Mouse (Mus musculus) gastrocnemius, postnatal 25 days (tissue): ENCODE data around the gene Ablim1. TPM values are rescaled to one million over a fixed set of nuclear protein-coding genes. Genes with fewer than 3 reads are reported as not detected.
"Not testable (repeated sequence)": the region's sequence is repeated elsewhere in the genome, so short reads cannot be mapped to it uniquely, and the experiment has no call there.

ENCODE experiments used
- DNase-seq: peaks from one replicate; pipeline ENCODE4 v3.0.0; 2022
- total RNA-seq, 2 experiments: library from RNA; stranded (reverse); gene quantifications; 1 replicate in 1 of 2; 2 replicates in 1 of 2; pipeline ENCODE4 v1.2.3; 2021

The Ablim1 gene
- total RNA-seq, 2 experiments from 2014 or later: 37.6 to 41.4 TPM

DNA sequence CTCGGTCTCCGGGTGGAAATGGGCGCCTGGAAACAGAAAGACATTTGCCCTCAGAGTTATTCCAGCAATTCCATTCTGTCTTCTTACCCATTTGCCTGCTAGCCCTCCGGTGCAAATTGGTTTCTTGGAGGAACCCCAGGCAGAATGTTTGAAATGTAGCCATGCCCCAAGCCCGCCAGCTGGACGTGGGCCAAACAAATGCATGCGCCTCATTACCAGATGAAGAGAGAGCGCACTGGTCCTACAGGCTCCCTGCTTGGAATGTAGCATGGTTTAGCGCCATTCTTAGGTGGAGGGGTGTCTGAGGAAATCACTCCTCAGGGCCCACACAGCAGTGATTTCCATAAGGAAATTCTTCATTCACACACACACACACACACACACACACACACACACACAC is 162.4 kb downstream of the Ablim1 start:
- no peak for DNase-seq

DNA sequence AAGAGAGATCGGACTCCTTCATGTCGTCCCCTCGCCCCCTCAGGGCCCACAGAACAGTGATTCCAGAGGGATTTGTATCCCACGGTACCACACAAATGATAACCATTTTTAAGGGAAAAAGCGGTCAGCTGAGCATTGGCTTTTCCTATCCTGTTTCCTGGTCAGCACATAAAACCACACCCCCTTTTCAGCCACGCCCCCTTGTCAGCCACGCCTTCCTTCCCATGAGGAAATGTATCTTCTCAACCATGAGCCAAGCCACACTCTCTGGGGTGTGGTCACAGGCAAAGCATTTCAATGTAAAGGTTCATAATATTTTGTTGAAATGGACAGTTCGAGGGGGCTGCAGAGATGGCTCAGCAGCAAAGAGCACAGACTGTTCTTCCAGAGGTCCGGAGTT is 163.2 kb downstream of the Ablim1 start:
- no peak for DNase-seq

DNA sequence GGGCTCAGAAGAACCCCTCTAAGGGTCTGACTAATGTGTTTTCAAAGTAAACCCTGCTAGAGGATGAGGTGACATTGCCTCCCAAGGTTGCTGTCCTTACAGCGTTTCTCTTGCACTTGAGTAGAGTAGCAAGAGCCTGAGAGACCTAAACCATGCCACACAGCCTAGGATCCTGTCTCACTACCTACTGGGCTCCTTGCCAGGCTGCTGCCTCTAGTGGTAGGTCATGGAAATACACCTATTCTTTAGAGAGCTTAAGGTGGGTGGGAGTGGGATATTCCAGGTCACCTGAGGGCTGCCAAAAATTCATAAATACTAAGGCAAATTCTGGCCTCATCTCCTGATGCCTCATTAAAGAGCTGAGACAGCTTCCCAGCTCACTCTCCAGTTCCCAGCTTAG is 164.4 kb downstream of the Ablim1 start:
- no peak for DNase-seq

DNA sequence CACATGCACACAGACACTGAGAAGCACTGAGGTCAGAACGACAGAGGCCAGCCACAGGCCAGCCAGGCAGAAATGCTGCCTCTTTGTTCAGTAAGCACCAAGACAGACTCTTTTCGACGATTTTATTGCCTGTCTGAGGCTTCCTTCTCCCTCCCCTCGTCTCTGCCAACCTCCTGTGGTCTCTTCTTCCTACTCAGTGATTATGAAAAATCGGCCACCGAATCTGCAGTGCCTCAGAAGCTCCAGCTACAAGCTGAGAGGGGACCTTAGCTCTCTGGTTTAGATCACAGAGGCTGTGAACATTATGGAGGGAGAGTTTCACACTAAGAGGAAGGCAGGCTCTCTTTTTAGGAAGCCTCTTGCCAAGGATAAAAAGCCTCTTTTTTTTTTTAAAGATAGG is 167.0 kb downstream of the Ablim1 start:
- no peak for DNase-seq

DNA sequence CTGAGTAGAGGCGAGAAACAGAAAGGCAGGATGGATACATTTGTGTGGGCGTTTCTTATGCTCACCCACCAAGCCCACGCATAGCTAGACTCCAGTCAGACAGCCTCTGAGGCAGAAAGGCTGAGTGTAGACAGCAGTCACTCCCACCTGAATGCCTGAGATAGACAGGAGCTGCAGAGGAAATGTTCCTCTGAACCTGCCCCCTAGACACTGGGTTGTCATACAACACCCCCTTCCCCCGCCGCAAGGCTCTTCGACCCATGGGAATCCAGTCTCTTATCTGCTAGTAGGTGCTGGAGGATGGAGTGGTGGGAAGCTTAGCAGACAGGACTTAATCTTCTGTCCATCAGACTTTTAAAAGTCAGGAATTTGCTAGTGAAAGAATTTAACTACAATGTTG is 167.8 kb downstream of the Ablim1 start:
- DNase-seq: no peak

DNA sequence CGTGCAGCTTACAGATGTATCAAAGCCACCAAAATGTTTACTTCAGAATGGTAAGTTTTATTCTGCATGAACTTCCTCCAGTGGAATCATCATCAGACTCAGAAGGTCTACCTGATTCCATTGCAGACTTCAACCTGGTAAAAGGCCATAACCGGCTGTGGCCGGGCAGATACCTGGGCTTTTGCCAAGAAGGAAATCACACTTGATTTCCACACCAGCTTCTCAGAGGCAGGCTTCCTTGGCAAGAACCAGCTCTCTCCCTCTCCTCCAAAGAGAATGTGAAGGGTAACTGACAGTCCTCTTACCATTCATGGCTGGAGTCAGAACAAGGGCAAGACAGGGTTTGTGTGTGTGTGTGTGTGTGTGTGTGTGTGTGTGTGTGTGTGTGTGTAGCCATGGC is 171.1 kb downstream of the Ablim1 start:
- DNase-seq: no peak

DNA sequence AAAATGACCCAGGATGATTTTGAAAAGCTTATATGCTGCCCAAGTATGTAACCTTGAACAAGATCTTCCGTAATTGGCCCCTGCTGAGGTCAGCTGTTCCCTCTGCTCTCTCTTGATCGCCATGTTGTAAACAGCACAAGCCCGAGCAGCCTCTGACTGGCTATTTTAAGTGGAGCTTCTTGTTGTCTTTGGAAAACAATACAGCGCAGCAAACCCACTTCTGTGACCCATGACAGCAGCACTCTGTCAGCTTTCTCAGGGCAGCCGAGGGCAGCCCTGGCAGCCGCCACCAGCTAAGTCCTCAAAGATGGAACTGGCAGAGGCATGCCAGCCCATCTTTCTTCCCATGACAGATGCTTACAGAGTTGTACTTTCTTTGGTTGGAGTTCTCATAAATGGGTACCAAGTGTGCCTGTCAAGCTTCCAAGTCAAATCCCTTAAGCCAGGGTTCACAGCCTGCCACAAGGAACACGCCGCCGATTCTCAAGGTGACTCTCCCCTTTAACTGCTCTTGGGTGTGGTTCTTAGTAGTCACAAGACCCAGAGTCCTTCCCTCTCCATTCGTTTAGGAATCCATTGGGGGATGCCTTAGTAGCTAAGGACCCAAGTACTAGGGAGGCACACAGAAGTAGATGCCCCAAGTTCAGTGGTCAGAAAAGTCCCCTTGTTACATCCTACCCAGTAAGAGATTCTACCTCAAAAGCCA is 172.8 kb downstream of the Ablim1 start:
- DNase-seq: no peak

DNA sequence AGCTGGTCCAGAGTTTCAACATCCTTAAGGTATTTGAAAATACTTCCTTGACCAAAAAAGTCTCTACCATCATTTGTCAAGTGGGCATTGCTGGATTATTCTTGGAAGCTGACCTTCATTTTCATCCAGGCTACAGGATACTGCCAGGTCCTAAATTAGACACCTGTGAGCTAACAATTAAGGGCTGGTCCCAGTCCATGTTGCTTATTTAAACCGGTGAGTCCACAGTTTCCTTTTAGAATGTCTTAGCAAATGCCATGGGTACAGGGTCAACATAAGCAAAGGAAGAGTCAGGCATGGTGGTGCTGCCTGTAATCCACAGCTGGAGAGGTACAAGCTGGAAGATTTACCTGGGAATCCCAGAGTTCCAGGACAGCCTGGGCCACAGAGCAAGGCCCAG is 173.8 kb downstream of the Ablim1 start:
- no peak for DNase-seq

DNA sequence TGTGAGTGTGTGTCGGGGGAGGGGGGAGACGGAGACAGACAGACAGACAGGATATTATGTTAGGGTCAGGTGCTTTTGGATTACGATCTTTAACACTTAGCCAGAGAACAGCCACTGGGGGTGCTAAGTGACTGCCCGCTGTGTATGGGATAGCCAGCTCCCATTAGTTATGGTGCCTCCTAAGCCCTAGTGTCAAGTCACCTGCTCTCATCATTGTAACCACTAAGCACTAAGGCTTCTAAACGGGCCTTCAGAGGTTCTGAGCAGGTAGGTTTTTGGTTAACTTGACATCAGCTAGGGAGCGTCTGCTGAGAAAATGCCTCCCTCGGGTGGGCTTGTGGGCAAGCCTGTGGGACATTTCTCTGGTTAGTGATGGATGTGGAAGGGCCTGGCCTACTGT is 174.6 kb downstream of the Ablim1 start:
- DNase-seq: no peak

DNA sequence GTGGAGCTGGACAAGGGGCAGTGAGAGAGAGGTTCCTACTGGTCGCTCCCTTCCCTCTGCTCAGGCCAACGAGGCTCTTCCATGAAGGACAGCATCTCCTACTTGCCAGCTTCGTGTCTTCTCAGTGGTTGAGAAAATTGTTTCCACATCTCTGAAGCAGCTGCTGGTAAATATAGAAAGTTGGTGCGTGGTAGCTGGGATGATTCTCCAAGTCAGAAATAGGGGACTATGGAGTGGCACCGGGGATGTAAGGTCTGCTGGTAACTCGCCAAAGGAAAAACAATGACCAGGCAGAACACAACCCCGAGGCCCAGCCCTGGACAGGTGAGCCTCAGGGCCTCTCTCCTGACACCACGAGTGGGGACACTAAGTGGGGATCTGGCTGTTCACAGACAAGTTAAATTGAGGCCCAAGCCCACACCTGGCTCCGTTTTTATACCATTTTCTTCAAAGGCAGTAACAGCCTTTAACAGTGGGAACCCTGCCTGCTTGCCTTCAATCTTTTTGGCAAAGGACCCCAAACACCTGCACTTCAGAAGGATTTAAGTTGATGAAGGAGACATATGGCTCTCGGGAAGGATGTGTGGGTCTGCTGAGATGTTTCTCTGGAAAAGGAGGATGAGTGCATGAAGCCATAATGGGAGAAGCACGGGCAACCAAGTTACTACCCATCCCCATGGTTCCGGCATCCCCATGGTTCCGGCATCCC is 175.7 kb downstream of the Ablim1 start:
- no peak for DNase-seq

DNA sequence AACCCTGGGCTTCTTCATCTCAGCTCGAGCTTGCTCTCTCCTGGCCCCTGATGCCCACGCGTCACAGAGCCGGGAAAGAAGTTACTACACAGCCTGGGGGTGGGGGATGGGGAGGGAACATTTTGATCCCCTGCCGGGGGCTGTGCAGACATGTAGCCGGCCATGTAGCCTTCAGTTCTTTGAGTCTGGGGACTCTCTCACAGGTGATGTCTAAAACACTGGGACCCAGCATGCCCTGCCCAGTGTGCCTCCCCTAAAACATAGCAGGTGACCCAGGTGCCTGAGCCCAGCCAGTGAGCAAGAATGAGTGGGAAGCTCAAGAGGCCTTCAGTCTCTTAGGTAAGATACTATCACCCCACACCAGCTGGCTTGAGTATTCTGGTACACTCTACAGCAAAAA is 176.2 kb downstream of the Ablim1 start:
- no peak for DNase-seq

DNA sequence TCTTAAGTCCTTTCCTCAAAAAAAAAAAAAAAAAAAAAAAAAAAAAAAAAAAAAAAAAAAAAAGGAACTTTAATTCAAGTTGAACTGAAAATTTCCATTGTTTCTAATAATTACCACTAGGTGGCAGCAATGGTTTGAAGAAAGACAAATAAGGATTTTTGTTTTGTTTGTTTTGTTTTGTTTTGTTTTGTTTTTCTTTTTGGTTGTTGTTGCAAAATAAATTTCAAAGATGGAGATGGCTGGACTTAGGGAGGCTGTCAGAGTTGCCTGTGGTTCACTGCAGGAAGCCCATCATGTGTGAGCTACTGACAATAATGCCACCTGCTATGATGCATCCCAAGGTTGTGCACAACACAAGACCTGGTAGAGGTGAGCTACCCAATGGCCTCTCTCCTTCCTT is 176.7 kb downstream of the Ablim1 start:
- no peak for DNase-seq

DNA sequence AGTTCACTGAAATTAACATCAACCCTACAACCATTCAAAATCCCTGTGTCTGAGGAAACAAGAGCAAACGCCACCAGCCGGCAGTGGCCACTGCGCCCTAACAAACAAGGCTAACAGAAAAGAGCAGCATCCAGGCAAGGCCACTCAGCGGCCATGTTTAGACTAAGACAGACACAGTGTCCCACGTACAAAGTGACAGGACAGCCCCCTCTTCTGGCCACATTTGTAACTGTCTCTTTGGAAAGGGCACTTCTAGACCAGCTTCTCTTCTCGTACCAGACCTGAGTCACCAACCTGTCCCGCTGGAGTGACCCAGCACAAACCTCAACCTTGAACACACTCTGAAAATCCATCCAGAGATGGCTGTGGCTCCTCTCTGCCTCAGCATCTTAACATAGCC is 178.5 kb downstream of the Ablim1 start:
- peak; percentile 43 for DNase-seq

DNA sequence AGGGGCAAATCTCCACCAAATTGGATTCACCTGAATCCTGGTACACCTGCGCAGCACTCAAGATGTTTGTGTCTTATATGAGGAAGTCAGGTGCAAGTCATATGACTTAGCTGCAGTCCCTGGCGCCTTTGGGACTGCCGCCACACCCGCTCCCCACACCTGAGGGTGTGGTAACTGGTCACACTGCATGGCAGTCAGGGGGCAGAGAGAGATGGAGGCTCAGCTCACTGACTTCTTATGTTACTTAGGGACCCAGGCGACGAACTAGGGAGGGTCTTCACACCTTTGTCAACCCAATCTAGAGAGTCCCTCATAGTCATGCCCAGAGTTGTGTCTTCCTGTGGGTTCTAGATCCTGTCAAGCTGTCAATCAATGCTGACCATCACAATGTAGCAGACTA is 179.1 kb downstream of the Ablim1 start:
- not testable (repeated sequence) for DNase-seq

DNA sequence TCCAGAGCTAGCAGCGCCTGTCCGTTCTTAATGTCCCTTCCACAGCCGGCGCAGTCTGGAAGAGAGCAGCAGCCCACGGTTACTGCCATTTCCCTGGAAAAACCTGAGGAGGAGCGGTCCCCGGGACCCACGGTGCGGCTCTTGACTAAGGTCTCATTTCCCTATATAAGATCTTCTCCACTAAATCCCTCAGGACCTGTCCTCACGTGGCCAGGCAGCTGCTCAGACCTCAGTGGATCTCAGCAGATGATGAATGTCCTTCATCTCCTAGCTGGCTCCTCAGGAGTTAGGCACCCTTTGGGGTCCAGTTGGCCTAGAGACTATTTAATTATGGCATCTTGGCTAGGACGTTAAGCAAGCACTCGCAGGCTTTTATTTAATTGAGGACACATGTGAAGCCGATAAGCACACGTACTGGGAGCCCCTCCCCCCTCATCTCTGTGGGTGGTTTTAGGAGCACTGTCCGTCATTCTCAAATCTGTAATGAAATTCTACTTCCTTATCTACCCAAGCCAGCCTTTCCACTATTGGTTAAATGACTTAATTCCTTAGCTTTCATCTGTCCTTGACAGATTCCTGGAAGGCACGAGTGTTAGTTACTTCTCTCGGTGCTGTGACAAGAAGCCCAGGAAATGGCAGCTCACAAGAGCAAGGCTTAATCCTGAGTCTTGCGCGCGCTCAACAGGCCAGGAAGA is 179.9 kb downstream of the Ablim1 start:
- DNase-seq: no peak

DNA sequence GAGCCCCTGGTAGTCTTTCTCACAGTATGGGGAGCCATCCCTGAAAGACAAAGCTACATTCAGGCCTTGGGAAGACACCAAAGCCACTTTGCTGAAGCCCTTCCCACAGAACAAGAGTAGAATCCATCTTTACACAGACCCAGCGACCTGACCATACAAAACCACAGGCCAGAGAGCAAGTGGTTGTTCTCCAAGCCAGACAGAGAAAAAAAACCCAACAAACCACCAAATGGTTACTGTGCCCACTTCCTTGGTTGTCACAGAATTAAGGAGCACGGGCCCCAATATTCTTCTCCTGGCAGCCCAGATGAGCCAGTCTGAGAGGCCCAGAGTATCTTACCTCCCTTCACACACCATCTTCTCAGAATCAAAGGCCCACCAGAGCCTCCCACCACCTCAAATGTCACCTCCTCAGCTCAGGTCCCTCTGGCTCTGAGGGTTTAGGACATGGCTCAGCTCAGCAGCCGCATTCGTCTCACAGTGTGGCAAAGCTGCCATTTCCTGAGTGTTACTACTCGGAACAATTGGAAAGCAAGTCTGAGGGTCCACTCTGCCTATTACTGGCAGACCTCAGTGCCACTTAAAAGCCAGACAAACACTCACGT is 181.7 kb downstream of the Ablim1 start:
- no peak for DNase-seq

DNA sequence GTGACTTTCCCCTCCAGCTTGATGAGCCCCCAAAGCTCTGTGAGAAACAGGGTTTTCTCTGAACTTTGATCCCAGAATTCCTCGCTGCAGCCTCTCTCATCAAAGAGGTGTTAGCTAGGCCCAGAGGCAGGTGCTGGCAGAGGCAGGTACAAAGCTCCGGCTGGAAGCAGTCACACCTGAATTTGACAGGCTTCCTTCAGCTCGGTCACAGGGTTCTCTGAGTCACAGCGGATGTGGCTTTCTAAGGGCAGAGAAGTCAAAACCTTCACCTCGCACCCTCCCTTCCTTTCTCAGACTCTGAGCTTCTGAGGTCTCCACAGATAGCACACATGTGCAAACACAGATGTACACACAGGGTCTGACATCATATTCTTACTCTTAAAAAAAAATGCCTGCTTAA is 182.4 kb downstream of the Ablim1 start:
- DNase-seq: no peak

DNA sequence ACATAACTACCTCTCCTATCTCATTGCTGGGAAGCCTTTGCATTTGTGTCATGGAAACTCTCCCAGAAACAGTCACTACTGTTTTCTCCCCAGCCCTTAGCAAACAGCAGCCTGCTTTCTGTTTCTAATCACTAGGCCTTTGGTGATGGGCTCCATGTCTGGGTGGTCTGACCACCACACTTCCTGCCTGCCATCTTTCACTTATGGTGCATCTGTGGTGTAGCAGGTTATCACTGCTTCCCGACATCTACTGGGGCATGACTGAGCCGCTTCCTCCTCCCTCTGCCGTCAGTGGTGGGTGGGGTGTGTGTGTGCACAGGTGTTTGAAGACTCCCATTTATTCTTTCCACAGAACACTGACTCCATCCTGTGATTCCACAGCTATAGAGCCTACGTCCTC is 183.4 kb downstream of the Ablim1 start:
- no peak for DNase-seq

DNA sequence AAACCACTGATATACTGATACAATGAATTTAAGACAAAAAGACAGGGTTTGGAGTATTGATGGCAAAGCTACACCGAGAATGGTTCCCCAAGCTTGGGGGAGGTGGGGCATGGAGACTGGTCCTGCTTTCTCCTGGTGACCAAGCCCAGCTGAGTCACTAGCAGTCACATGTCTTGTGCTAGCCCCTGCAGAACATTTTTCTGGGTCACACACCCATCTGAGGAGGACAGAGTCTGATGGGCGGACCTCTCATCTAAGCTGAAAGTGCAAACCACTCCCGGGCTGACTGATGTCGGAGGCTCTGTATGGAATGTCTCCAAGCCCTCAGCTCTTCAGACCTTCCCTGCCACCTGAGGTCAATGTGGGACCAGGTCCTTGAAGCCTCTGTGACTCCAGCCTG is 184.1 kb downstream of the Ablim1 start:
- peak; percentile 40 for DNase-seq

DNA sequence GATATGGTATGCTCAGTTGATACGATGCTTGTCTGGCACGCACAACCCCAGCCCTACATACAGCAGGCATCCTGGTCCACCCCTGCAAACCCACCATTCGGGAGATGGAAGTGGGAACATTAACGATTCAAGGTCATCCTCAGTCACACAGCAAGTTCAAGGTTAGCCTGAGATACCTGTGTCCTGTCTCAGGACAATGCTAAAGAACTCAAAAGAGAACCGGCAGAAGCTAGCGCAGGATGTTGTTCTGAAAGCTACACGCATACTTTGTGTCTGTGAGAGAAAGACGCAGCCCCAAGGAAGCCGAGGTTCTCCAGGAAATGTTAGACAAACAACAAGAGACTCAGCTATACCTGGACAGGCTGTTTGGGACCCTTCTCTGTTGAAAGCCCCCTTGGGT is 185.0 kb downstream of the Ablim1 start:
- no peak for DNase-seq

DNA sequence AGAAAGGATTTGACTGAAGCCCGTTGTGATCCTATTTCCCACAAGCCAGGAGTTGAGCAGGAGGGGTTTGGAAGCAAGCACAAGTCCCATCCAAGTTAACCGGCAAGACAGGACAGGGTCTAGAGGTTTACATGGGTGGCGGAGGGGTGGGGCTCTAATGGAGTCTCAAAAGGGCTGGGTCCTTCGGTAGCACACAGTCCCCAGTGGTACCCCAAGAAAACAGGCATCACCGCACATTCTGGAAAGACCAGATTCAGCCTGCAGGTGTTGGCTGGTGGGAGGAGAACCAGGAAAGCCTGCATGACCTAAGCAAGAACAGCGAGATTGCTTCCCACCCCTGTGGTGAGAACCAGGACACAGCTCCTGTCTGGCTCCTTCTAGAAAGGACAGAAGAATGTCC is 186.7 kb downstream of the Ablim1 start:
- DNase-seq: no peak

DNA sequence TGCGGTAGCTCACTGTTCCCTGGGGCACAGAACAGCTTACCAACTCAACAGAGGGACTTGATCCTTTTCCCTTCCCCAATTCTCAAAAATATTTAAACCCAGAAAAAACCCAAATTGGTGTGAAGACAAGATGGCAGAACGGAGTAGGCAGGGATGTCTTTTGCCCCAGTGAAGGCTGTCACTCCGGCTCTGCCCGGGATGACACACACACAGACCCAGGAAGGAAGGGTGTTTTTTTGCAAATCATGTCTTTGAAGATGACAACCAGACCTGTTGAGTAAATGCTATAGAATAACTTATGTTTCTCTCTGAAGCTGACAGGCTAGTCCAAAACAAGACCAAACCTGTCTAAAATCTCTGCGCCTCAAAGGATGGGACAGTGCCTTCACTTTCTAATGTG is 187.2 kb downstream of the Ablim1 start:
- DNase-seq: no peak

DNA sequence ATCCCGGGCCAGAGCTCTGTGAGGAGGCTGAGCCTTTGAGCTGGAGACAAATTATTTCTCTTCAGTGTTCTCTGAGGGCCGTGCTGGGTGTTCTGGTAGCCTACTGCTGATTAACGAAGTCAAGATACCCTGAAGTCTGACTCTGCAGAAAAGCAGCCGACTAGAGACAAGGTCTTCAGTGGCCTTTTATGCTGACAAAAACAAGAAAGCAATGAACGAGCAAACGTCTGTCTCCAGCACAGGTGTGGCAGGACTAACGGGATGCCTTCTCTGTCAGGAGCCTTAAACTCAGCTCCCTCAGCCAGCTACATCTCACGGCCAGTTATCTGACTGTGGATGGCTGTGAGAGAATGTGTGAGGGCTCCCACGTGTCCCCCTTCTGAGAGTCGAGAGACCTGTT is 187.8 kb downstream of the Ablim1 start:
- no peak for DNase-seq
